Mouse (Mus musculus) left cerebral cortex, adult 6 months (tissue): ENCODE results near the gene Zfp114. TPM values are rescaled to one million over a fixed set of nuclear protein-coding genes. Genes with fewer than 3 reads are reported as not detected.

Experiments used
- long read RNA-seq, 2 experiments: library from polyadenylated mRNA; unstranded; transcript quantifications; one replicate each; pipeline ENCODE4 v2.0.0; 2019 to 2020
- polyA plus RNA-seq: library from polyadenylated mRNA; unstranded; fragments of <200 nt; fragmentation: Nextera tagmentation; gene quantifications from 2 replicates; pipeline ENCODE4 v1.2.3, GENCODE M21; 2021

Zfp114 gene
- 0.93 and 0.98 TPM in 2 replicates for polyA plus RNA-seq
- long read RNA-seq, experiment 1, transcript Zfp114-203 (3 exons, 3,154 nt): major isoform, 9 of 11 reads
- long read RNA-seq, experiment 1, partial matches to known transcripts: 0 of 11 reads
- long read RNA-seq, experiment 1, other reads (novel, unspliced or antisense): 0 of 11 reads
- long read RNA-seq, experiment 2, partial matches to known transcripts: 0 of 1 reads
- long read RNA-seq, experiment 2, other reads (novel, unspliced or antisense): 0 of 1 reads

DNA sequence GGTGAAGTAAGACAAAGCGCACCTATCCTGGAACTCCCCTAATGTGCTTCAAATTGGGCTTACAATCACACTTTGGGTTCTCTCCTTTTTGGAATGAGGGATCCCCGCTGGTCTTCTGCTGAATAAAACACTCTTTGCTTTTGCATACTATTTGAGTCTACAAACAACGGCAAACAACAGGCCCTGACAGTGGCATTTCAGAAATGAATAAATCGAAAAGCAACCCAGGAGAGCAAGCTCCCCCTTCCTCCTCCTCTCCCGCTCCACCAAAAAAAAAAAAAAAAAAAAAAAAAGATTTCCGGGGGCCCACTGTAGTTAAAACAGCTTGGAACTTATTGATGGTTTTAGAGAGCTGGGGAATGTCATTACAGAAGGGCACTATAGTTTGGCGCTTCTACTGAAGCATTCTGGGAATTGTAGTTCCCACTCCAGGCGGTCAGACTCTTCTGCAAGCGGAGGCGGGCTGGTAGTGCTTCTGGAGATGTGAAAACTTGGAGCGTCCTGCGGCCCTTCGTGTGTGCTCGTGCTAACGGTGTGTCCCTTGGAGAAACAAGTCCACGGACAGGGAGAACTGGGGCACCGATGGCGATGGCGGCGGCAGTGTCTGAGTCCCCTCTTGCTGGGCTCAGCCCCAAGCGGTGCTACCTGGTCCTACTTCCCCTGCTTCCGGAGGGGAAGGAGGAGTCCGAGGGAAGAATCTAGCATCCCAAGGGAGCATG is at the start of gene Zfp114:
Gene Zfp114, plus strand, starts transcription at position 443 of the 719 bp plus-strand sequence.

DNA sequence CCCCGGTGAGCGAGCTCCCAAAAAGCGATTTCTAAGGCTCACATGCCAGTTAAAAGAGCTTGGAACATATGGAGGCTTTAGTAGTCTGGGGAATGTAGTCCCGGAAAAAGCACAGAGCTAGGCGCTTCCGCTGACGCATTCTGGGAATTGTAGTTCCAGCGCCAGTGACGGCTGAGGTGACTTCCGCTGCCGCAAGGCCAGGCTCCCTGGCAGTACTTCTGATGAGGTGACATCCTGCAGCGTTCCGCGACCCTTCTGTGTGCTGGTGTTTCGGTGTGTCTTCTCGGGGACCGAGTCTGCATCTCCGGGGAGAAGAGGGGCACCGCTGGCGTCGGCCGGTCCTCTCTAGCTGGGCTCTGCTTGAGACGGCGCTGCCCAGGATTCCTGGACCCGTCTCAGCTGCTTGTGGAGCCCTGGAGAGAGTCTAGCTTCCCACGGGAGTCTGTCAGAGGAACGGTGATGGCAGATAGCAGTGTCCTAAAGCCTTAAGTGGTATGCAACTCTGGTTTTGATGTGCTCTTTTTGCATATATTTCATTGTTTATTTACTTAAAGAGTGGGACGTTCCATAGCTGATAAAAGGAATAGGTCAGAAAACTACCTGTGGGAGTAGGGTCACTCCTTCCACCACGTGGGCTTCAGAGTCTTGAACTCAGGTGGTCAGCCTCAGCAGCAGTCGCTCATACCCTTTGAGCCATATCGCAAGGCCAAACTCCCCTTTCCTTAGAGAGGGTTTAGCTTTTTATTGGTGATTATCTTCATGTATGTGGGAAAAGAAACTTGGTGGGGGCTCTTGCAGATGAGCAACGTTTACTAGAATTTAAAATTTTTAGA is 40.6 kb upstream of the Zfp114 start, which contains the start of gene Zfp235:
Gene Zfp235, plus strand, starts transcription at position 174 of the 833 bp plus-strand sequence.

DNA sequence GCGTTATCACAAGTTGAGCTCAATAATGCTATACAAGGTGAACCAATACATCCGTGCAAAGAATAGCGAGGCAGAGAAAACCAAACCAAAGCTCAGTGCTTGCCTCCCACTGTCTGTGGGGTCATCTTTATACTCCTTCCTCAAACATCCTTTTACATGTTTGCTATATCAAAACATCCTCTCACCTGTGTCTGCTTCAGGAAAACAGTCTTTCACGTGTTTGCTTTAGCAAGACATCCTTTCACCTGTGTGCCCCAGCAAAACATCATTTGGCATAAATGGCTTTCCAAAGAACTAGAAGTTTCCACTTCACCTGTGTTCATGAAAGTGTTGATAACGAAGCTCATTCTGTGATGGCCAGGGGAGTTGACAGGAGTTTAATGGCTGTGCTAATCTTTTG is 36.5 kb downstream of the Zfp114 start, which contains the start of gene Zfp111:
Gene Zfp111, minus strand, starts transcription at position 101 of the 400 bp plus-strand sequence.

Other genes with a start within 250 kb of the Zfp114 start
- 0.03 TPM in 1 of 2 replicates, not detected in the other for gene Vmn1r179, start 248.1 kb upstream of the Zfp114 start, polyA plus RNA-seq
- gene Vmn1r180, start 224.4 kb upstream of the Zfp114 start, polyA plus RNA-seq: not detected in 2 replicates
- gene Vmn1r181, start 200.4 kb upstream of the Zfp114 start, polyA plus RNA-seq: not detected in 2 replicates
- gene V1rd19, start 173.4 kb upstream of the Zfp114 start, polyA plus RNA-seq: not detected in 2 replicates
- gene Vmn1r183, start 121.8 kb upstream of the Zfp114 start, polyA plus RNA-seq: not detected in 2 replicates
- 24.4 and 27.1 TPM in 2 replicates for gene Zfp180, start 93.1 kb upstream of the Zfp114 start, polyA plus RNA-seq
- gene Zfp112, start 62.7 kb upstream of the Zfp114 start, polyA plus RNA-seq: 2.7 and 3.6 TPM in 2 replicates
- 12.2 and 13.5 TPM in 2 replicates for gene Zfp235, start 40.9 kb upstream of the Zfp114 start, polyA plus RNA-seq
- 1.6 TPM in 2 replicates for gene Zfp111, start 36.4 kb downstream of the Zfp114 start, polyA plus RNA-seq
- 4.4 and 4.6 TPM in 2 replicates for gene Zfp109, start 62.5 kb downstream of the Zfp114 start, polyA plus RNA-seq
- 2.8 and 3.1 TPM in 2 replicates for gene Zfp108, start 79.7 kb downstream of the Zfp114 start, polyA plus RNA-seq
- 6.1 and 7.0 TPM in 2 replicates for gene Zfp93, start 95.4 kb downstream of the Zfp114 start, polyA plus RNA-seq
- gene Zfp61, start 126.2 kb downstream of the Zfp114 start, polyA plus RNA-seq: 10.9 and 15.1 TPM in 2 replicates
- 14.5 and 15.2 TPM in 2 replicates for gene Zfp94, start 141.6 kb downstream of the Zfp114 start, polyA plus RNA-seq
- not detected in 2 replicates for gene Tescl, start 158.9 kb downstream of the Zfp114 start, polyA plus RNA-seq
- gene Lypd5, start 174.1 kb downstream of the Zfp114 start, polyA plus RNA-seq: not detected in 2 replicates
- gene Kcnn4, start 195.2 kb downstream of the Zfp114 start, polyA plus RNA-seq: 0.45 and 0.63 TPM in 2 replicates
- gene Smg9, start 224.6 kb downstream of the Zfp114 start, polyA plus RNA-seq: 15.3 and 22.7 TPM in 2 replicates